17 mouse cellular contexts compared by ENCODE assay signal in genomic region chr17:30213371-30213770, GRCm38 (mm10).
"Had no signal": no experiment of that assay in that cellular context is flagged by ENCODE, and none has a peak within 500 bp of the region (broad histone marks: within the 10 kb centered on the region; RNA-seq: fewer than 3 reads in every experiment).

No protein-coding gene starts in this region.

- DNase-seq: gastrocnemius, adult 2 months; gastrocnemius, postnatal 10 days; gastrocnemius, postnatal 25 days; heart, adult 18-20 months; heart, postnatal 10 days; kidney, adult 18-20 months; kidney, adult 8-10 months; kidney, postnatal 25 days had no signal

- H3K4me3 ChIP-seq: gastrocnemius, adult 2 months; heart, embryonic 10.5 days; heart, embryonic 12.5 days; hindbrain, embryonic 10.5 days; hindbrain, embryonic 12.5 days; intestine, embryonic 15.5 days; limb, embryonic 13.5 days; limb, embryonic 15.5 days had no signal

- H3K4me1 ChIP-seq: intestine, embryonic 15.5 days had no signal

- H3K9me3 ChIP-seq: heart, embryonic 10.5 days; heart, embryonic 12.5 days; hindbrain, embryonic 10.5 days; hindbrain, embryonic 12.5 days; intestine, embryonic 15.5 days; limb, embryonic 13.5 days; limb, embryonic 15.5 days had no signal

- H3K9ac ChIP-seq: heart, embryonic 12.5 days; hindbrain, embryonic 12.5 days; intestine, embryonic 15.5 days; limb, embryonic 13.5 days; limb, embryonic 15.5 days had no signal

- H3K27ac ChIP-seq: gastrocnemius, adult 2 months; hindbrain, embryonic 10.5 days; hindbrain, embryonic 12.5 days; intestine, embryonic 15.5 days; limb, embryonic 13.5 days had no signal

- H3K27me3 ChIP-seq: heart, embryonic 12.5 days; hindbrain, embryonic 12.5 days; intestine, embryonic 15.5 days; limb, embryonic 13.5 days; limb, embryonic 15.5 days had no signal

- H3K4me2 ChIP-seq: heart, embryonic 12.5 days; hindbrain, embryonic 12.5 days; intestine, embryonic 15.5 days; limb, embryonic 13.5 days; limb, embryonic 15.5 days had no signal

- ATAC-seq: hindbrain, embryonic 16.5 days; intestine, postnatal 0 days had no signal
